Mouse (Mus musculus) frontal cortex, postnatal 14 days (tissue): ENCODE data around the gene Cyp2w1.

ENCODE experiments used
- DNase-seq, 2 experiments: peaks; one replicate each; pipeline ENCODE4 v3.0.0; 2022; ENCODE audit warnings: low spot score in 2 of 2

Cyp2w1 gene

DNA sequence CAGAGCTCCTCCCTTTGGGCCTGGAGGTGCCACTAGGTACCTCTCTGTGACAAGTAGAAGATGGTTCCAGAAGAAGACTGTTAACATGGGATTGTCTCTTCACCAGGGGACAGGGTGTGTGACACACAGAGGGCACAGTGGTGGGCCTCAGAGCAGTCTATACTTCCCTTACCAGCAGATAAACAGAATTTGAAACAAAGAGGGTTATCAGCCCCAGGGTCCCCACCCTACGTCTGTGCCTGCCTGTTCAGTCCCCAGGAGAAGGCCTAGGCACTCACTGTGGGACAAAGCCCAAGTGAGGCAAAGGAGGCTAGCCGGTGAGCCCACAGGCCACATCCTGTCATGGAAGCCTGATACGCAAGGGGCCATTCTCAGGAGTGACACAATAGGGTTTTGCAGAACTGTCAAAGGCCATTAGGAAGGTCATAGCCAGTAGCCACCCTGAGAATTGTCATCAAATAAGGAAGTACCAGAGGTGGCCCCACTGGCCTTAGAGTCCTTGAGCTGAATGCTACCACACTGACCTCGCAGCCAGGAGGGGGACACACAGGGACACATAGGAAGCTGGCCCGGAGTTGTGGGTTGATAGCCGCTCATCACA, 52.5 kb downstream of the Cyp2w1 start, which contains the start of gene C130050O18Rik:
C130050O18Rik (plus strand) TSS at position 480 of the 601 bp plus-strand sequence.
- DNase-seq: no peak

DNA sequence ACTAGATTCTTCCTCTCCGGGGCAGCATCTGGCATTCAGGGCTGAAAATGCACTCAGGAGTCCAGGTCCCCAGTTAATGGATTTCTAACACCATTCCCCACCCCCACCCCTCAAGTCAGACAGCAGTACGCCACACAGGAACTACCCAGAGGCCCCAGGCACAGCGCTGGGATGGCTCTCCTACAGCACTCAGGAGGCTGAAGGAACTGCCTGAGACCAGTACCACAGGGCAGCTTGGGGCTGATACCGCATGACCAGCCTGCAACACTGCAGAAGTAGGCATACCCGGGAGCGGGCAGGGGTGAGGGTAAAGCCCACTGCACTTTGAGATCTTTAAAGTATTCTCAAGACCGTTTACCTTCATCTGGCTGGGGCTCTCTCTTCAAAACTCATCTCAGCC, 53.1 kb downstream of the Cyp2w1 start:
- DNase-seq: no peak

DNA sequence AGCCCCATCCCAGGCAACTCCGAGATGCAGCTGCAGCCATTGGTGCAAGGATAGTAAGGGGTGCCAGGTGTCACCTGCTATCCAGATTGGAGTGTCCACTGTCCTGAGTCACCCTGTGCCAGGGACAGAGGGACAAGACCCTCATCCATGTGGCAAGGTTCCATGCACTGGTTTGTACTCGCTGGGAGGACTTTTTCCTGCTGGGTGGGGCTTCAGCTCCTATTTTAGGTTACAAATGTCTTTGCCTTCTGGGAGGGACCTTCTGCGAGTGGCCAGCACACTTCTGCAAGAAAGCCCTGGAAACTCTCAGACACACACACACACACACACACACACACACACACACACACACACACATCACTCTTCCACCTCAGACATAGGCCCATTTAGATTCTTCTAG, 53.5 kb downstream of the Cyp2w1 start:
- no peak for DNase-seq
